Mouse (Mus musculus) Muller cell, postnatal 12 days (primary cell): ENCODE data around the gene Col6a4.
A peak's percentile ranks its signal among the peaks of the same experiment; 100 is the strongest.

Experiments
- DNase-seq: peaks from one replicate; pipeline ENCODE4 v3.0.0-alpha.2; 2015; ENCODE audit errors: inconsistent ontology term

Col6a4 gene

GRCm38 (mm10) chr9:106096683-106097082 is at the start of gene Col6a4:
Gene Col6a4 (minus strand): TSS chr9:106096783.
- DNase-seq: no peak

GRCm38 (mm10) chr9:106145582-106145981 is 49.0 kb upstream of the Col6a4 start:
- no peak for DNase-seq

GRCm38 (mm10) chr9:106144176-106144575 is 47.6 kb upstream of the Col6a4 start:
- DNase-seq: no peak

- no peak for DNase-seq
These were observed 45.4 kb upstream of the Col6a4 start for GRCm38 (mm10) chr9:106141955-106142354.

GRCm38 (mm10) chr9:106139763-106140162 is 43.2 kb upstream of the Col6a4 start:
- DNase-seq: peak; percentile 76

GRCm38 (mm10) chr9:106137671-106138216 is 41.2 kb upstream of the Col6a4 start:
- peak; percentile 27 for DNase-seq

- DNase-seq: no peak
These were observed 33.7 kb upstream of the Col6a4 start for GRCm38 (mm10) chr9:106130250-106130649.

- no peak for DNase-seq
These were observed 32.5 kb upstream of the Col6a4 start for GRCm38 (mm10) chr9:106129072-106129471.

- peak; percentile 42 for DNase-seq
These were observed 30.2 kb upstream of the Col6a4 start for GRCm38 (mm10) chr9:106126786-106127251.

- no peak for DNase-seq
These were observed 27.0 kb upstream of the Col6a4 start for GRCm38 (mm10) chr9:106123599-106123998.

GRCm38 (mm10) chr9:106119075-106119474 is 22.5 kb upstream of the Col6a4 start:
- DNase-seq: no peak

GRCm38 (mm10) chr9:106115801-106116424 is 19.3 kb upstream of the Col6a4 start:
- no peak for DNase-seq

GRCm38 (mm10) chr9:106112770-106113423 is 16.3 kb upstream of the Col6a4 start:
- DNase-seq: peak; percentile 46

GRCm38 (mm10) chr9:106106241-106106640 is 9.7 kb upstream of the Col6a4 start:
- no peak for DNase-seq

- DNase-seq: no peak
These were observed 7.8 kb upstream of the Col6a4 start for GRCm38 (mm10) chr9:106104401-106104800.

GRCm38 (mm10) chr9:106101166-106101565 is 4.6 kb upstream of the Col6a4 start:
- DNase-seq: no peak

GRCm38 (mm10) chr9:106100262-106100661 is 3.7 kb upstream of the Col6a4 start:
- no peak for DNase-seq

- no peak for DNase-seq
These were observed 2.9 kb upstream of the Col6a4 start for GRCm38 (mm10) chr9:106099379-106100021.

GRCm38 (mm10) chr9:106081528-106081927 is 15.1 kb downstream of the Col6a4 start:
- DNase-seq: no peak

- DNase-seq: no peak
These were observed 16.1 kb downstream of the Col6a4 start for GRCm38 (mm10) chr9:106080261-106081033.

GRCm38 (mm10) chr9:106077953-106078352 is 18.6 kb downstream of the Col6a4 start:
- DNase-seq: no peak

GRCm38 (mm10) chr9:106076234-106076633 is 20.3 kb downstream of the Col6a4 start:
- DNase-seq: no peak
